Mouse (Mus musculus) R1 (cell line): ENCODE results near the gene Yrdc.

Experiments used
- DNase-seq: peaks from one replicate; pipeline ENCODE4 v3.0.0-alpha.2; 2018; ENCODE audit warnings: low read depth, low spot score

The Yrdc gene

GRCm38 (mm10) chr4:124849631-124850260 is 733 bp upstream of the Yrdc start:
- DNase-seq = peak; percentile 55

- DNase-seq = peak; percentile 63
Observed at GRCm38 (mm10) chr4:124850933-124851658, 617 bp downstream of the Yrdc start, which contains the start of gene 1110065P20Rik. Gene 1110065P20Rik, minus strand, starts transcription at chr4:124851196.

DNA sequence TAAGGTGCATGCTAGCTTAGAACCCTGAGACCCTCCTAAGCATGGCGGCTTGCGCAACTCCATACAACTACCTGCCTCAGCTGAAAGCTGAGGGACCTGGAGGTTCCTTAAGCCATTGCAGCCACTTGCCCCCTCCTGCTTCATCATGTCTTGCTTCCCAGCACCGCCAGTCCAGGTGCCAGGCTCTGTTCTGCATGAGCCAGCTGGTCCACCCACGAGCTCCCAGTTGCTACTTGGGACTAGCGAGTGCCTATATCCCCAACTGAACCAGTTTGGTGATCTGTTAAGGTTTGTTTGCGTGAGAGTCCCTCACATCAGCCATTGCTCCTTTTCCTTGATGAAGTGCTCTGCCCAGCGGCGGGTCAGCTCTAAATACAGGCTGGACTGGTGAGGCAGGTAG is 5.8 kb downstream of the Yrdc start:
- no peak for DNase-seq

DNA sequence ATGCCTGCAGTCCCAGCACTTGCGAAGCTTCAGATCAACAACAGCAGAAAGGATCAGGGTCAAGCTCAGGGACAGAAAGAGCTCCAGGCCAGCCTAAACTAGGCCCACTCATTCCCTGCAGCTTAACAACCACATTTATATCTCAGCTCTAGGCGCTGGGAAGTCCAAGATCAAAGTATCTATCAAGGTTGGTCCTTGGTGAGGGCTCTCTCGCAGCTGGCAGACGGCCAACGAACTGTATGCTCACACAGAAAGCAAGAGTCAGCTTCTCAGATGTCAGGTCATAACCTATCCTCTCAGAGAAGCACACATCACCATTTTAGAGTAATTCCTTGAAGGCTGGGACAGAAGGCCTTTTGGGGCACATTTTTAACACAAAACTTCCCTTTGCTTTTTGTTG is 7.9 kb downstream of the Yrdc start:
- no peak for DNase-seq

DNA sequence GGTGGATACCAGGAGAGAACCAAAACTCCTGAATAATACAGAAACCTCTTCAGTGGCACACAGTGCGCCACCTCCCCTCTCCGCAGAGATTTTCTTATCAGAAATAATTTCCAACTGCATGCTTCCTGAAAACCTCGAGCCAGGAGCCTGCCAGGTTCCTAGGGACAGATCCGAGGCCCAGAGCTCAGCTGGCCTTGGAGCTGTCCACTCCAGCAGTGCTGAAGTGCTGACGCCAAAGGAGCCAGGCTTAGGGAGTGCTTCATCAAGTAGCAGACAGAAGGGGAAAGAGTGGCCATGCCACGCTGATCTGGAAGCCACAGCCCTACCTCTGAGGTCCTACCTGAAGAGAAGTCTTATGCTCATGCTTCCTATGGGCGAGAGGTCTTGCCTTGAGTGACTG is 10.0 kb downstream of the Yrdc start:
- DNase-seq = peak; percentile 68

DNA sequence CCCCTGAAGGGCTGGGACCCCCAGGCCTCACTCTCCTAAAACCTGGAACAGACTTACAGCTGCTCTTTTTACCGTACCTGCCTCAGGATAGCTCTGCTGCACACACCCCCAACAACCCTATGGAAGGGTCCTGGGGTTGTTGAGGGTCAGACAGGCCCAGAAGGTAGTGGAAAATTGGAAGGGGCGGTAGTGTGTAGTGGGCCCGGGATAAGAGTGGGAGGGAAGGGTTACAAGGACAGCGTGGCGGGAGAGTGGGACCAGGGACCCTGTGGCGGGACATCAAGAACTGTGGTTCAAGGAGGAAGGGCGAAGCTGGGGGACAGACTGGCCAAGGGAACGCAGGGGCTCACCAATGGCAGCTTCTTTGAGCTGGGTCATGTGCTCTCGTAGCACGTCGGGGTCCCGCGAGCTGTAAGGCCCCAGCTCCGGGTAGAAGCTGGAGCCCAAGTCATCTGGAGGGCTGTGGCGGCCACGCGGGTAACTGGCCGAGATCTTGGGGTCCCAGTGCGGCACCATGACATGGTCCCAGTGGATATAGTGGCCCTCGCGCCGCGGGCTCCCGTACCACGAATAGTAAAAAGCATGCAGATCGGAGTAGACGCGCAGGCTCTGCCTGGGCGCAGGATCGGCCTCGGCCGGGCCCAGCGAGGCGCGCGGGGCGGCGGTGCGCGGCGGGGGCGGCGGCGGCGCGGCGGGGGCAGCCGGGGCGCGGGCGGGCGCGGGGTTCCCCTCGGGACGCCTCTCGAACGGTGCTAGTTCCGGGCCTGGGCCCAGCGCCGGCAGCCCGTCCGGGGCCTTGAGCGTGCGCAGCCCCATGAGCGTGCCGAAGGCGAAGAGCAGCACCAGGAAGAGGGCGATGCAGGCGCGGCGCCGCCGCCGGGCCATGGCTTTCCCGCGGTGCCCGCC is 11.1 kb downstream of the Yrdc start, which contains the start of gene Maneal:
Gene Maneal (minus strand): TSS at position 889 of the 906 bp plus-strand sequence.
- DNase-seq = peak; percentile 48

DNA sequence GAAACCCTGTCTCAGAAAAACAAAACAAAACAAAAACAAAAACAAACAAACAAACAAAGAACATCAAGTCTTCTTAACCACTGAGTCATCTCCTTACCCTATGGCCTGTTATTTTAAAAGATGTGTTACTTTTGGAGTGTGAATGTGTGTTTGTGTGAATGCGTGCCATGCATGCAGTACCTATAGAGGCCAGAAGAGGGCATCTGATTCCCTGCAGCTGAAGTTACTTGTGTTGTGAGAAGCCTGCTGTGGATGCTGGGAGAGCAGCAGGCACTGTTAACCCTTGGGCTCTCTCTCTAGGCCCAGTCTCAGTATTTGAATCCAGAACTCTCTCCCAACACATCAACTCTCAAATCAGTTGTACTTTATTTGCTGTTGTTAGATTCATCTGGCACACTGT is 22.2 kb downstream of the Yrdc start:
- DNase-seq = peak; percentile 85

GRCm38 (mm10) chr4:124880599-124880998 is 30.1 kb downstream of the Yrdc start, which contains the start of gene Epha10:
Gene Epha10, plus strand, starts transcription at chr4:124880899.
- no peak for DNase-seq

GRCm38 (mm10) chr4:124881341-124881908 is 30.9 kb downstream of the Yrdc start:
- DNase-seq = peak; percentile 91

DNA sequence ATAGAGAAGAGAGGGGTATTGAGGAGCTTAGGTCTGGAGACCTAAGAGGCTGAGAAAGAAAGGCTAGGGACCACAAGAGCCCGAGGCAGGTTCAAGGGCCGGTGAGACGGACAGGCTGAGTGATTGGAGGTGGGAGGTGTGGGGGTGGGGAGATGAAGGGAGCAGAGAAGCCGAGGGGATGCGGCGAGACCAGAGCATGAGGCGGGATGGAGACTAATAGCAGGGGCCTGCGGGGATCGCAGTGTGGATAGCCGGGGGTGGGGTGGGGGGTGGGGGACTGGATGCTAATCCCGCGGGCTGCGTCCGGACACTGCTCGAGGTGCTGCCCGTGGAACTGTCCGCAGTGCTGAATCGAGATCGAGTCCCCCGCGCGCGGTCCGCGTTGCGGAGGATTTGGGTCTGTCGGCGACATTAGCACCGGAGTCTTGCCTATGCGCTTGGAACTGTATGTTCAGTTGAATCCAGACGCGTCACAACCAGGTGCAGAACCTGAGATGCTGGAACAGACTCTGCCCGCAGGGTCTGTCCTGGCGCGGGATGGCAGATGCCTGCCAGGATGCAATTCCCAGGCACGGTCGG is 31.8 kb downstream of the Yrdc start:
- DNase-seq = peak; percentile 61

GRCm38 (mm10) chr4:124888702-124889101 is 38.2 kb downstream of the Yrdc start:
- DNase-seq = no peak

DNA sequence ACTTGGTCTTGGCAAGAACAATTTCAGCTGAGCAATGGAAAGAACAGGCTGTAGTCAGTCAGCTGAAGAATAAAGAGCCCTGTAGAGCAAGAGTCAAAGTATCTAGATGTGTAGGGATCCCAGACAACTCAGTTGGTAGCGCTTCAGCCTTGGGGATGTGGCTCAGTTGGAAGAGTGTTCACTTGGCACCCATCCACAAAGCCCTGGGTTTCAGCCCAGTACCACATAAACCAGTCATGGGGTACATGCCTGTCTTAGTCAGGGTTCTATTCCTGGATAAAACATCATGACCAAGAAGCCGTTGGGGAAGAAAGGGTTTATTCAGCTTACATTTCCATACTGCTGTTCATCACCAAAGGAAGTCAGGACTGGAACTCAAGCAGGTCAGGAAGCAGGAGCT is 39.5 kb downstream of the Yrdc start:
- no peak for DNase-seq

GRCm38 (mm10) chr4:124890831-124891230 is 40.4 kb downstream of the Yrdc start:
- no peak for DNase-seq

GRCm38 (mm10) chr4:124893769-124894168 is 43.3 kb downstream of the Yrdc start:
- no peak for DNase-seq

- DNase-seq = peak; percentile 64
Observed at GRCm38 (mm10) chr4:124894508-124895428, 44.3 kb downstream of the Yrdc start.

DNA sequence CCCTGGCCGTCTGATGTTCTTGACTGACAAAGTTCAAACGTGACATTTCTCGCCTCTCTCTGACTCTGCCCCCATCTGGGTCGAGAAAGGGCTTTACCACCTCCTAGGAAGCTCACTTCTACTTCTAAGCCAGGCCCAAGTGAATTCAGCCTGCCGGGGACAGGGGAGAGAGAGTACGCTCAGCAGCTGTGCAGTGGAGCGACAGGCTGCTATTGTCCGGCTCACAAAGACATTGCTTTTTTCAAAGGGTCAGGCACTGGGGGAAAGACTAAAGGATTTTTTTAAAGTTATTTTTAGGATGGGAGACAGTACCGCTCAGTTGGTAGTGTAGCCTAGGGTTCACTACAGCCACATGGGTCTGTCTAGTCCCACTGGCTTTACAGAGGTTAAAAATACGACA is 47.9 kb downstream of the Yrdc start:
- DNase-seq = no peak

DNA sequence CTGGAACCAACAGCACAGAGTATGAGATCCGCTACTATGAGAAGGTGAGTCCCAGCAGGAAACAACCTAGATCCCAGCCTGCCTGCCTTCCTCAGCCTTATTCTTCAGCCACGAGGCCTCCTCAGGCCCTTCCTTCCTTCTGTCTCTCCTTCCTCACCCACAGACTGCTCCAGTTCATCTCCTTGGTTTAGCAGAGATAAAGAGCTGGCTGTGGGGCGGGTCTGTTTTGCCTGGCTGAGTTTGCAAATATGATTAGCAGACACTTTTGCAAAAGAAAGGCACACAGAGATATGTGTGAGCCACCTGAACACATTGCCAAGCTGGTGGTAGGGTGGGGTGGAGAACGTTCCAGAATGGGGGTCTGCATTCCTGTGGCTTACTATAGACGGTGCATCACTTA is 49.4 kb downstream of the Yrdc start:
- no peak for DNase-seq
